Mouse (Mus musculus): ENCODE measurements at regions not wholly inside any gene's neighbourhood (a gene's known extent, or its start where the extent isn't known, plus 50 kb on each side); places are given as distances from the start of the nearest gene placed in this dataset.

DNA sequence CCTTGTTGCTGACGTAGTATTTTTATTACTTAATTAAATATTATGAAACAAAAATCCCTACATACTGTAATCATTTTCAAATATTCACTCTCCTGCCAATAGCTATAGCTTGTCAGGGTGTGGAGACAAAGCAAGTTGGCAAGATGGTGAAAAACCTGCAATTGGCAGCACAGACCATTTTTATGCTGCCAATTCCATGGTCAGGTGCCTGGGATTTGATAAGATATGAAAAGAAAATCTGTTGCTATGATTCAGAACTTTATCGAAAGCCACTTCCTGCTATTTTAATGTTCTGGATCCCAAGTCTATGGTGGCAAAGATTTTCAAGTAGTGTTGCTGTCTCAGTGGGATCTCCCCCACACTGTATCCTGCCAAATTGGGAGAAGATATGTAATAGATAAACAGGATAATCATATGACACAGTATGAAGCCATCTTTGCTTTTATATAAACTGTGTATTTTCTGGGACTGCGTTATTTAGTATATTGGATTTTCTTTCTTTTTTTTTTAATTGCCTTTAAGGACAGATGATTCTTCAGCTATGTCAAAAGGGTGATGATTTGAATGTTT, 165.3 kb upstream of the Lrrc3b start:
- ATAC-seq (ENCODE audit: low FRiP score, low read depth), result no peak
- Histone ChIP-seq H3K9me3 (no peaks in the 10 kb centered on the region), H3K4me3 (no peak overlapping the region), H3K4me2 (replicated peaks) (no peak overlapping the region), H3K36me3 (no peaks in the 10 kb centered on the region), H3K4me1 (no peaks in the 10 kb centered on the region), H3K27ac (replicated peaks) (no peak overlapping the region), H3K27me3 (no peaks in the 10 kb centered on the region), H3K9ac (replicated peaks) (no peak overlapping the region)
- WGBS, result 83% methylated on average over 3 of the region's 3 CpGs

DNA sequence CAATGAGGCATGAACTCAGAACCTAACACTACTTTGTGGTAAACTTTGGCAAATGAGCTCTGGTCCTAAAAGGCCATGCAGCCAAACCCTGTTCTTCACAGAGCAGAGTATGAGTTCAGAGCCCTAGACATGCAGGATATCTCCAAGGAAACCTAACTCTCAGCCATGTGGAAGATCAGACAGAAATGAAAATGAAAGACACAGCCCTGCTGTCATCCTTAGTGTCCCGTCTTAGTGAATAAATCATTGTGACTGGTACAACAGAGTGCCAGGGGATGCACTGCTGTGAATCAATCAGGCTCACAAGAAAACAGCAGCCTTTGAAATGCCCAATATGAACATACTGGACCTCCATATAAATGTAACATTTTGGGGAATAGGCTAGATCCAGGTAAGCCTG, 171.4 kb upstream of the Lrrc3b start:
- peak; percentile 41; the same call in 1 of the 2 replicates for ATAC-seq (ENCODE audit: low FRiP score, low read depth)
- H3K27ac ChIP-seq (replicated peaks), result no peak overlapping the region
- H3K27me3 ChIP-seq, result no peaks in the 10 kb centered on the region
- no peaks in the 10 kb centered on the region for H3K36me3 ChIP-seq
- 62% methylated on average over 1 of the region's 1 CpGs for WGBS
- no peak overlapping the region for H3K4me2 ChIP-seq (replicated peaks)
- no peak overlapping the region for H3K9ac ChIP-seq (replicated peaks)
- H3K9me3 ChIP-seq, result no peaks in the 10 kb centered on the region
- no peak overlapping the region for H3K4me3 ChIP-seq
- no peaks in the 10 kb centered on the region for H3K4me1 ChIP-seq

DNA sequence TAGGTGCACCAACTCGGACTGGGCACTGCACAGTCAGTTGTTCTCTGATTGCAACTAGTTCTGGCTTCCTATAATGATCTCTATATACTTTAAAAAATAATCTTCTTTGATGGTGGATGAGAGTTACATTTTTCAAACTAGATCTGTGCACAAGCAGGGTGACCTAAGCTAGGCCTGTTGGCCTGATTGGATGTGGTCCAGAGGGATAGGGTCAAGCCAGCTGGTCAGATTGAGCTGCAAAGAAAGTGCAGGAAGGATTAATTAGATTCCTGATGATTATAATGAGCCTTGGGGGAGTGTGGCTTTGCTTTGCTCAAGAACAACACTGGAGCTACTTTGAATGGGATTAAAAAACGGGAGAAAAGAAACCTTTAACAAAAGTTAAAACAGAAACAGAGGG, 195.8 kb upstream of the Lrrc3b start:
- H3K9ac ChIP-seq (replicated peaks), result no peak overlapping the region
- ATAC-seq (ENCODE audit: low FRiP score, low read depth), result no peak
- no peaks in the 10 kb centered on the region for H3K36me3 ChIP-seq
- no peaks in the 10 kb centered on the region for H3K9me3 ChIP-seq
- no peaks in the 10 kb centered on the region for H3K27me3 ChIP-seq
- no peak overlapping the region for H3K4me2 ChIP-seq (replicated peaks)
- H3K27ac ChIP-seq (replicated peaks), result no peak overlapping the region
- no peaks in the 10 kb centered on the region for H3K4me1 ChIP-seq
- whole genome bisulfite sequencing, result 37% methylated on average over 2 of the region's 2 CpGs
- H3K4me3 ChIP-seq, result no peak overlapping the region

DNA sequence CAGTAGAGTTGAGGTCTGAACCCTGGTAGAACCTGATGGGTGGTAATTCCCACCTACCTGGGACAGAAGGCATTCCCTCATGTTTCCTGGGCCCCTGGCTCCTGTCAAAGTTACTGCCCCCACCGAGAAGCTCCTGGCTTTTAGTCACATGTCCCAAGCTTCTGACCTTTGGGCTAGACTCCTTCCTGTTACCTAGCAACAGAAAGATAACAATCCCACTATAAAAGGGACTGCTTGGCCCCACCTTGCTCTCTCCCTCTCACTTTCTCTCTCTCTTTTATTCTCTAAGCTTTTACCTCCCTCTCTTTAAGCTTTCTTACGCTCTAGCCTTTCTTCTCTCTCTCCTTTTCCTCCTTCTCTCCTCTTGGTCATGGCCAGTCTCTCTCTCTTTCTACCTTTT, 198.9 kb upstream of the Lrrc3b start:
- no peak overlapping the region for H3K27ac ChIP-seq (replicated peaks)
- H3K9ac ChIP-seq (replicated peaks), result no peak overlapping the region
- H3K9me3 ChIP-seq, result no peaks in the 10 kb centered on the region
- no peaks in the 10 kb centered on the region for H3K36me3 ChIP-seq
- H3K4me2 ChIP-seq (replicated peaks), result no peak overlapping the region
- no peaks in the 10 kb centered on the region for H3K4me1 ChIP-seq
- H3K27me3 ChIP-seq, result no peaks in the 10 kb centered on the region
- 90% methylated on average over 2 of the region's 2 CpGs for WGBS
- no peak overlapping the region for H3K4me3 ChIP-seq
- no peak for ATAC-seq (ENCODE audit: low FRiP score, low read depth)

DNA sequence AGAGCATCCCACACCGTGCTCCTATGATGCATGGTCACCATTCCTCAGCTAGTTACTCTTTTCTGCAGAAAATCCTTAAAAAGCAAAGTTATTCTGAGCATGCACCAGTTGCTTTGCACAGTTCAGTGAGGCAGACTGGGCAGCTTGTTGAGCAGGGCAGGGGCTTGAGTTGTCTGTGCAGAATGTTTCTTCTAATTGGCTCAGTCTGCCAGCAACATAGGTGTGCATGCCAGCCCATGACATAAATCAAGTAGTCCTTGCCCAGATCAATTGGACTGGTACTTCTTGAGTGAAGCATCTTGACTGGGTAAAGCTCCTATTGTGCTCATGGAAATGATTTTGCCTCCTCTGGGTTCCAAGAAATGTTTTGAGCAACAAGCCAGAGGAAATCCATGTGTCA, 200.1 kb upstream of the Lrrc3b start:
- Histone ChIP-seq H3K36me3 (no peaks in the 10 kb centered on the region), H3K4me1 (no peaks in the 10 kb centered on the region), H3K27ac (replicated peaks) (no peak overlapping the region), H3K4me2 (replicated peaks) (no peak overlapping the region), H3K4me3 (no peak overlapping the region), H3K9ac (replicated peaks) (no peak overlapping the region), H3K27me3 (no peaks in the 10 kb centered on the region), H3K9me3 (no peaks in the 10 kb centered on the region)
- no peak for ATAC-seq (ENCODE audit: low FRiP score, low read depth)
- WGBS, result 100% methylated on average over 1 of the region's 1 CpGs

DNA sequence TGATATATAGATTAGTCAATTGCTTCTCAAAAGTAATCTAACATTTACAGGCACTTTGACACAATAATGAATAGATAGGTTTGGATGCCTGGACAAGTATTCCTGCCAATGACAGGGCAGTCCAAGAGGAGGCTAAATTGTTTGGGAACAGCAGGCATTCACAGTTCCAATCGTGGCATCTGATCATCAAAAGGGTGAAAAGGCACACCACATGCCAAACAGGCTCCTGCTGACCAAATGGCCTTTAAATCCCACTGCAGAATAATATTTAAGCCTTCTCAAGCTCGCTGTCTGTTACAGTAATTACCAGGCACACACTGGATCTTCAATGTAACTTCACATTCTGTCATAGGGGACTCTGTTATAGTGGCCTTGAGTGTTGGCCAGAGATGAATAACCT, 222.1 kb upstream of the Lrrc3b start:
- Histone ChIP-seq H3K9me3 (no peaks in the 10 kb centered on the region), H3K9ac (replicated peaks) (no peak overlapping the region), H3K4me3 (no peak overlapping the region), H3K4me1 (no peaks in the 10 kb centered on the region), H3K27ac (replicated peaks) (no peak overlapping the region), H3K27me3 (no peaks in the 10 kb centered on the region), H3K36me3 (no peaks in the 10 kb centered on the region), H3K4me2 (replicated peaks) (no peak overlapping the region)
- no peak for ATAC-seq (ENCODE audit: low FRiP score, low read depth)
- 48% methylated on average over 2 of the region's 2 CpGs for WGBS

DNA sequence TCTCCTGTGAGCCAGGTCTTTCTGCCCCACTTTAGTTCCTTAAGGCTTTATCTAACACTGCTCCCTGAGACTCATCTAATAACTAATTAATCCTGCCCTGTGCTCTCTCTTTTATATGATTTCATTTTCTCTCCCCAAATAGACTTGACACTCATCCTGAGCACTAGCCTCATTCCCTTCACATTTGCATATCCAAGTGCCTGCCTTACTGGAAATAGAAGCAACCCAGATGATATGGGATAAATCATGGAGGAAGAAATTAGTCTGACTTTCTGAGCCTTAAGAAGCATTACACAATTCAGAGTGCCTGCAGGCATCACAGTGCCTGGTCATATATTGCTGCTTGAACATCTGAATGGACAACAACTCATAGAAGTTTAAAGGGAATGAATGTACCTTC, 233.5 kb upstream of the Lrrc3b start:
- Histone ChIP-seq H3K36me3 (no peaks in the 10 kb centered on the region), H3K27me3 (no peaks in the 10 kb centered on the region), H3K4me2 (replicated peaks) (no peak overlapping the region), H3K9me3 (no peaks in the 10 kb centered on the region), H3K4me1 (no peaks in the 10 kb centered on the region), H3K27ac (replicated peaks) (no peak overlapping the region), H3K4me3 (no peak overlapping the region), H3K9ac (replicated peaks) (no peak overlapping the region)
- no peak for ATAC-seq (ENCODE audit: low FRiP score, low read depth)

DNA sequence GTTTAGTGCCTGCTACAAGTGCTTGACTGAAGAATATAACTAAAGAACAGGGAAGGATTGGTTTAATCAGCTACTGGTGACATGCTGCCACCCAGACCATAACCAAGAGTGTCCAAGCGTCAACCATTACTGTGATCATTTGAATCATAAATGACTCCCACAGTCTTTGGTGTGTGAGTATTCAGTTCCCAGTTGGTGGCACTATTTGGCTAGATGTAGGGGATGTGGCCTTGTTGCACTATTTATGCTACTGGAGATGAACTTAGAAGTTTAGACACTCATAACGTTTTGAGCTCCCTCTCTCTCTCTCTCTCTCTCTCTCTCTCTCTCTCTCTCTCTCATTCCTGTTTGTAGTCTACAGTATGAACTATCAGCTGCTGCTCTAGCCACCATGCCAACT, 238.4 kb upstream of the Lrrc3b start:
- H3K27ac ChIP-seq (replicated peaks), result no peak overlapping the region
- no peaks in the 10 kb centered on the region for H3K9me3 ChIP-seq
- no peaks in the 10 kb centered on the region for H3K27me3 ChIP-seq
- H3K4me1 ChIP-seq, result no peaks in the 10 kb centered on the region
- H3K9ac ChIP-seq (replicated peaks), result no peak overlapping the region
- 69% methylated on average over 2 of the region's 2 CpGs for WGBS
- no peaks in the 10 kb centered on the region for H3K36me3 ChIP-seq
- no peak for ATAC-seq (ENCODE audit: low FRiP score, low read depth)
- H3K4me2 ChIP-seq (replicated peaks), result no peak overlapping the region
- H3K4me3 ChIP-seq, result no peak overlapping the region

DNA sequence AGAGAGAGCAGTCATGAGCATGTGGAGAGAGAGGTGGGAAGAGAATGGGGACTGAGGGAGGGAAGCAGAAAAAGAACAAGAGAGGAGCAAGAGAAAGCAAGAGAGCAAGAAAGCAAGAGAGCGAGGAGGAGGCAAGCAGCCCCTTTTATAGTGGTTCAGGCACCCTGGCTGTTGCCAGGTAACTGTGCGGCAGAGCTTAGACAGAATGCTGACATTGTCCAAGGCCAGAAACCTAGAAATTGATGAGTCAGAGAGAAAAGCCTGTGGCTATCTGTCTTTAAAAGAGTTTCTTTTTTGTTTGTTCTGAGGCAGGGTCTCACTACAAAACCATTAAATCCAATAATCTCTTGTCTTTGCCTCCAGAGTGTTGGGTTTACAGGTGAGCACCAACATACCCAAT, 240.7 kb upstream of the Lrrc3b start:
- ATAC-seq (ENCODE audit: low FRiP score, low read depth), result no peak
- Histone ChIP-seq H3K27me3 (no peaks in the 10 kb centered on the region), H3K9me3 (no peaks in the 10 kb centered on the region), H3K4me2 (replicated peaks) (no peak overlapping the region), H3K4me1 (no peaks in the 10 kb centered on the region), H3K9ac (replicated peaks) (no peak overlapping the region), H3K4me3 (no peak overlapping the region), H3K36me3 (no peaks in the 10 kb centered on the region), H3K27ac (replicated peaks) (no peak overlapping the region)
- WGBS, result 62% methylated on average over 2 of the region's 2 CpGs

DNA sequence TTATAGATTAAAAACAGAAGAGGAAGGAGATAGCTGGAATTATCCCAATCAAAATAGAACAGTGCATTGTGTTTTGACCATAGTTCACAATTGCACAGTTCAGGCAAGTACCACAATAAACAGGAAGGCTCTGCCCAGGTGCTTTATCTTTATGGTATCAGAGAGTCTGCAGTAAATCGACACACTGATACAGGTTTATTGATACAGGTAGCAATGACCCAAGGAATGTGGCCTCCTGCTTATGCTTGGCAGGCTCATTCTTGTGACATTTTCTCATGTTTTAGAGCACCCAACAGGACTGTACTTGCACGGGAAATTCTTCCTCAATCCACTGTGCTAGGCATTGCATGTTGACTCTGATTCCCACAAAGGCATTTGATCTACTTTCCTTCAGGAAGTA, 259.2 kb upstream of the Lrrc3b start:
- no peak overlapping the region for H3K4me3 ChIP-seq
- no peaks in the 10 kb centered on the region for H3K9me3 ChIP-seq
- H3K27me3 ChIP-seq, result no peaks in the 10 kb centered on the region
- no peak for ATAC-seq (ENCODE audit: low FRiP score, low read depth)
- no peaks in the 10 kb centered on the region for H3K36me3 ChIP-seq
- WGBS, result 86% methylated on average over 2 of the region's 2 CpGs
- no peaks in the 10 kb centered on the region for H3K4me1 ChIP-seq
- no peak overlapping the region for H3K27ac ChIP-seq (replicated peaks)
- H3K4me2 ChIP-seq (replicated peaks), result no peak overlapping the region
- H3K9ac ChIP-seq (replicated peaks), result no peak overlapping the region

DNA sequence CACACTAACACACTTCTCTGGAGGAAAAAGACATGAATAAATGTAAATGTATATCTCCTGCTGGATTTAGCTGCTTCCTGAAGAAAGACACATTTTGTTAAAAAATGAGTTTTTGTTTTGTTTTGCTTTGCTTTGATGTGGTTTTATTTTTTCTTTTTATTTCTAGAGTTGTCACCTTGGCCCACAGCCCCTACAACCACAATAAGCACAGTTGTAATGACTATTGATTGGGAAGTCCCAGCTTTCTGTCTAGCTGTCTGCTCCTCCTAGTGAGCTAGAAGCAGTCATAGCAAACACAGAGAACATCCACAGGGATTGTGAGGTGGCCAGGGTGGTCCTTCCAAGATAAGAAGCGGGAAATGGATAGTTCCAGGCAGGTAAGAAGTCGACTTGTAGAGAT, 259.8 kb upstream of the Lrrc3b start:
- Histone ChIP-seq H3K4me2 (replicated peaks) (no peak overlapping the region), H3K36me3 (no peaks in the 10 kb centered on the region), H3K27me3 (no peaks in the 10 kb centered on the region), H3K9me3 (no peaks in the 10 kb centered on the region), H3K27ac (replicated peaks) (no peak overlapping the region), H3K4me1 (no peaks in the 10 kb centered on the region), H3K4me3 (no peak overlapping the region), H3K9ac (replicated peaks) (no peak overlapping the region)
- 91% methylated on average over 2 of the region's 2 CpGs for WGBS
- ATAC-seq (ENCODE audit: low FRiP score, low read depth), result no peak

DNA sequence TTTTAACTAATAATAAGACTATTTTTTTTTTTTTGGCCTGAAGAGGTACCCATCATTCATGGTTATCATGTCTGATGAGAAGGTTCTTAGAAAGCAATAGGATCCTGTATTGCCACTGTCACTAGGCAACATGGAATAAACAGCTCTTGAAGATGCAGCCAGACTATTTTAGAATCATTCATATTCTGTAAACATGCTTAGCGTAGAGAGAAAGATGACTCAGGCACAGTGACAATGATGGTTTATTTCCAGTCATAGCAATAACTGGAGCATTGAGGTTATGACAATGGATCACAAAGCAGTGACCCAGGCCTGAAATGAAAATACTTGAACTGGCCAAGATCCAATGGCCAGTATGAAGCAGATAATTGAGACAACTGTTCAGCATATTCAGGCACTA, 283.3 kb upstream of the Lrrc3b start:
- no peaks in the 10 kb centered on the region for H3K36me3 ChIP-seq
- H3K4me2 ChIP-seq (replicated peaks), result no peak overlapping the region
- H3K27me3 ChIP-seq, result no peaks in the 10 kb centered on the region
- no peak overlapping the region for H3K4me3 ChIP-seq
- no peak overlapping the region for H3K27ac ChIP-seq (replicated peaks)
- H3K9me3 ChIP-seq, result no peaks in the 10 kb centered on the region
- no peaks in the 10 kb centered on the region for H3K4me1 ChIP-seq
- WGBS, result 84% methylated on average over 1 of the region's 1 CpGs
- ATAC-seq (ENCODE audit: low FRiP score, low read depth), result no peak
- no peak overlapping the region for H3K9ac ChIP-seq (replicated peaks)

DNA sequence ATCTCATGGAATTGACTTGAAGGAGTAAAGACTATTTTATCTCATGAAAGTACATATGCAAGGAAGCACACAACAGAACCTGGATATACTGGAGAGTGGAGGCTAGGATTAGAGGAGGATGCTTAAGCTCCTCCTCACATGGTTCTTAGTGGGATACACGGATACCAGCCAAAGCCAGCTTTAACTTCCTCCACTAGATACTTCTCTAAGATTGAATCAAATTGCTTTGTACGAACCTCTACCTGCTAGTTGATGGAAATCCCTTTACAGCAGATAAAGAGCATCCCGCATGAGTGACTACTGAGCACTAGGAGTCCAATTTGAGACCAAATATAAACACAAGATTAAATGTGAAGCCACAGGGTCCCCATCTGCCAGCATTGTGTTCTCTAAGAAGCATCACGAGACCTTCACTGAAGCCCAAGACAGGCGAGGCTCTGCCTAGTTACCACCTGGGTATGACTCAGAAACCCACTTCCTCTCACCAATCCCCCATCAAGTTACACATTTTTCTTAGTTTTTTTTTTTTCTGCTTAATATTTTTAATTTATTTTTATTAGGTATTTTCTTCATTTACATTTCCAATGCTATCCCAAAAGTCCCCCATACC, 307.9 kb upstream of the Lrrc3b start:
- Histone ChIP-seq H3K4me2 (replicated peaks) (no peak overlapping the region), H3K9me3 (no peaks in the 10 kb centered on the region), H3K9ac (replicated peaks) (no peak overlapping the region), H3K4me1 (no peaks in the 10 kb centered on the region), H3K27ac (replicated peaks) (no peak overlapping the region), H3K27me3 (no peaks in the 10 kb centered on the region), H3K36me3 (no peaks in the 10 kb centered on the region), H3K4me3 (no peak overlapping the region)
- 65% methylated on average over 5 of the region's 5 CpGs for whole genome bisulfite sequencing
- ATAC-seq (ENCODE audit: low FRiP score, low read depth), result no peak
